Mouse (Mus musculus) lung, postnatal 0 days (tissue): ENCODE data around the gene Stxbp3. TPM values are rescaled to one million over a fixed set of nuclear protein-coding genes. Genes with fewer than 3 reads are reported as not detected.
A peak's percentile ranks its signal among the peaks of the same experiment; 100 is the strongest.
"Not testable (repeated sequence)": the region's sequence is repeated elsewhere in the genome, so short reads cannot be mapped to it uniquely, and the experiment has no call there.

Experiments
- ATAC-seq: fragments of 200-750 bp; cut with Nextera tagmentation; 2 replicates; pipeline ENCODE4 v1.8.0; 2017; ENCODE audit warnings: moderate library complexity
- DNase-seq: peaks from one replicate; pipeline ENCODE4 v3.0.0-alpha.2; 2016; ENCODE audit warnings: low spot score
- H3K27ac ChIP-seq: fragments of 300-500 bp; sonication (generic); 2 replicates; pipeline ENCODE4 v1.5.1; 2014; ENCODE audit warnings: antibody characterized with exemption, mild to moderate bottlenecking, low read length, mixed read lengths
- H3K27me3 ChIP-seq: fragments of 300-500 bp; sonication (generic); replicated peaks from 2 replicates; pipeline ENCODE4 v1.6.1; 2014; ENCODE audit warnings: low read length, mixed read lengths; ENCODE audit not compliant: insufficient read depth
- H3K36me3 ChIP-seq: fragments of 300-500 bp; sonication (generic); 2 replicates; pipeline ENCODE4 v1.6.1; 2014; ENCODE audit warnings: low read length, mixed read lengths; ENCODE audit not compliant: insufficient read depth
- H3K4me1 ChIP-seq: fragments of 300-500 bp; sonication (generic); 2 replicates; pipeline ENCODE4 v1.6.1; 2014; ENCODE audit warnings: antibody characterized with exemption, low read depth, low read length, mixed read lengths; ENCODE audit not compliant: insufficient read depth
- H3K4me2 ChIP-seq: fragments of 300-500 bp; sonication (generic); replicated peaks from 2 replicates; pipeline ENCODE4 v1.6.1; 2014; ENCODE audit warnings: low read depth, mild to moderate bottlenecking, low read length, moderate library complexity, mixed read lengths
- H3K4me3 ChIP-seq: fragments of 300-500 bp; sonication (generic); 2 replicates; pipeline ENCODE4 v1.5.1; 2014; ENCODE audit warnings: low read depth, low read length
- H3K9ac ChIP-seq: fragments of 300-500 bp; sonication (generic); replicated peaks from 2 replicates; pipeline ENCODE4 v1.6.1; 2014; ENCODE audit warnings: low read depth, mild to moderate bottlenecking
- H3K9me3 ChIP-seq: fragments of 300-500 bp; sonication (generic); 2 replicates; pipeline ENCODE4 v1.6.1; 2016; ENCODE audit warnings: low read length, mixed read lengths
- CTCF ChIP-seq: IDR thresholded peaks from 2 replicates; pipeline ENCODE4 v1.5.1; 2016; ENCODE audit warnings: antibody characterized with exemption, mild to moderate bottlenecking
- EP300 ChIP-seq: IDR thresholded peaks from 2 replicates; pipeline ENCODE4 v1.6.1; 2016; ENCODE audit warnings: antibody characterized with exemption, mild to moderate bottlenecking, control low read depth
- whole genome bisulfite sequencing: fragments of 180-500 bp; shearing (Covaris S2); extraction: QIAGEN DNeasy Blood & Tissue Kit; methylation state at CpG from one replicate; pipeline ENCODE4 v1.1.7; 2014; 5-methylcytosine and 5-hydroxymethylcytosine counted together
- polyA plus RNA-seq: library from polyadenylated mRNA; unstranded; fragments of >200 nt; fragmentation: Nextera tagmentation; extraction: Ambion mirVana; gene quantifications from 2 replicates; pipeline ENCODE4 v1.2.1, GENCODE M21; 2015

The Stxbp3 gene
- polyA plus RNA-seq, 1 experiment from 2014 or later, result 58.1 TPM

DNA sequence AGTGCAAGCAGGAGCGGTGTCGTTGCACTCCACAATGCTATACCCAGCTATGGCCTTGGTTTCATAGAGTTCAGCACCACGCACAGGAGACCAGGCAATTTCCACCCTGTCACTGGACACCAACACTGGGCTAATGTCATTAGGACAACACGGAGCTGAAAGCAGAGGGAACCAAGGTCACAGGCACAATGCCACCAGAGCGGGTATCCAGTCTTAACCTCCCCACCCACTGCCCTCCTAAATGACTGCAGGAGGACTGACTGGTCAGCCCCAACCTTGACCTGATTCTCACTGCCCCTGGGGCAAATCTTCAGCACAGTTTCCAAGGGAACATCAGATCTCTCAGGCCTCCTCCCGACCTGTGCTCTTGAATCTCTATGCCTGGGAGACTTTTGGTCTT, 30.3 kb upstream of the Stxbp3 start:
- no peak overlapping the region for H3K4me2 ChIP-seq
- no peaks in the 10 kb centered on the region for H3K9me3 ChIP-seq
- DNase-seq (no peak), ATAC-seq (no peak)
- H3K4me3 ChIP-seq, result no peak overlapping the region
- H3K27me3 ChIP-seq, result no peaks in the 10 kb centered on the region
- TF ChIP-seq CTCF (no peak), EP300 (no peak)
- H3K27ac ChIP-seq, result no peak overlapping the region
- 81% methylated on average over 6 of the region's 6 CpGs for WGBS
- no peak overlapping the region for H3K9ac ChIP-seq
- H3K4me1 ChIP-seq, result no peaks in the 10 kb centered on the region
- no peaks in the 10 kb centered on the region for H3K36me3 ChIP-seq

DNA sequence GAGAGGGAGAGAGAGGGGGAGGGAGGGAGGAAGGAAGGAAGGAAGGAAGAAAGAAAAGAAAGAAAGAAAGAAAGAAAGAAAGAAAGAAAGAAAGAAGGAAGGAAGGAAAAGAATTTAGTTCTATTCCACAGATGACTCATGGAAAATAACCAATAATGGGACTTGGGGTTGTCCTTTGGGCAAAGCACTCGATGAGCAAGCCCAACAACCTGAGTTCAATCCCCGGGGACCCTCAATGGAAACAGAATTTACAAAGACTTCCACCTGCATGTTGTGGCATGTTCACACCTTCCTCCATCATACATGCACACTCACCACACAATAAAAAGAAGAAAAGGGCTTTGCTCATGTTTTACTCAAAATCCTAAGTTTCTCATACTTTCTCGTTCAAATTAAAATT, 27.1 kb upstream of the Stxbp3 start:
- ATAC-seq (no peak), DNase-seq (no peak)
- no peaks in the 10 kb centered on the region for H3K36me3 ChIP-seq

DNA sequence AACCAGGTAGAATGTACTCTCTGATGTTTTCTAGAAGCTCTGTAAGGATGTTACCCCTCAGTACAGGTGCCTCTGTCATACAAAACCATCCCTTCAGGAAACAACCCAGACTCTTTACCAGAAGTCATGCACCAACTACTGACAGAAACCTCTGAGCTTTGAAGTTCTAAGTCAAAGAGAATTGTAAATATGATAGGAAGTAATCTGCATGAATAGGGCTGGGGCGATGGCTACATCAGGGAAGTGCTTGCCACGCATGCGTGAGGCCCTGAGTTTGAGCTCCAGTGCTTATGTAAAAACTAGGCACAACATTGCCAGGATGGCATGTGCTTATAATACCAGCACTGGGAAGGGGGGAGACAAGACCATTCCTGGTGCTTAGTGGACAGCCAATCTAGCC, 25.4 kb upstream of the Stxbp3 start:
- WGBS, result 81% methylated on average over 3 of the region's 3 CpGs
- Histone ChIP-seq H3K4me1 (no peaks in the 10 kb centered on the region), H3K4me2 (no peak overlapping the region), H3K27me3 (no peaks in the 10 kb centered on the region), H3K9me3 (no peaks in the 10 kb centered on the region), H3K4me3 (no peak overlapping the region), H3K9ac (no peak overlapping the region), H3K27ac (no peak overlapping the region), H3K36me3 (no peaks in the 10 kb centered on the region)
- ATAC-seq, result no peak
- TF ChIP-seq EP300, result no peak
- TF ChIP-seq CTCF, result no peak
- DNase-seq, result no peak

More for the DNA sequence above, 27.1 kb upstream of the Stxbp3 start:
- Histone ChIP-seq H3K4me2 (no peak overlapping the region), H3K27ac (no peak overlapping the region), H3K27me3 (no peaks in the 10 kb centered on the region), H3K9ac (no peak overlapping the region), H3K4me1 (no peaks in the 10 kb centered on the region), H3K4me3 (no peak overlapping the region), H3K9me3 (no peaks in the 10 kb centered on the region)
- 86% methylated on average over 3 of the region's 3 CpGs for WGBS
- TF ChIP-seq EP300, result no peak
- no peak for TF ChIP-seq CTCF

DNA sequence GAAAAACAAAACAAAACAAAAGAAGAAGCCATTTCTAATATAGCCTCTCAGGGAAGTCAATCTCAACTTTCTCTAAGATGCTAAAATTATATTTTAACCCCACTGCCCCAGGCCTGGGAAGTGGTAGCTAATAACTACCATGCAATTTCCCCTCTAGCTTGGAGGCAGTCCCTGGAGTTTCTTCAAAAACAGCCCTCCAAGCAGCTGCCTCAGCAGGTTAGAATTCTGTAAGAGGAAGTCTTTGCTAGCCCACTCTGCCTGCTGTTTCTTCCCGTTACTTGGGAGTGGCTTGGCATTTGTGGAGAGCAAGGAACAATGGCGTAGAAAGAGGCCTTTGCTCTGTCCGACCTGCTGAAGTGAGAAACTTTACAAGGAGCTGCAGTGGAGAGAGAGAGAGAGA, 24.8 kb upstream of the Stxbp3 start:
- Histone ChIP-seq H3K36me3 (no peaks in the 10 kb centered on the region), H3K9ac (no peak overlapping the region), H3K27me3 (no peaks in the 10 kb centered on the region), H3K4me3 (no peak overlapping the region), H3K9me3 (no peaks in the 10 kb centered on the region), H3K27ac (no peak overlapping the region), H3K4me1 (no peaks in the 10 kb centered on the region), H3K4me2 (no peak overlapping the region)
- ATAC-seq, result no peak
- no peak for DNase-seq
- TF ChIP-seq CTCF, result no peak
- TF ChIP-seq EP300, result no peak
- WGBS, result 38% methylated on average over 3 of the region's 3 CpGs

DNA sequence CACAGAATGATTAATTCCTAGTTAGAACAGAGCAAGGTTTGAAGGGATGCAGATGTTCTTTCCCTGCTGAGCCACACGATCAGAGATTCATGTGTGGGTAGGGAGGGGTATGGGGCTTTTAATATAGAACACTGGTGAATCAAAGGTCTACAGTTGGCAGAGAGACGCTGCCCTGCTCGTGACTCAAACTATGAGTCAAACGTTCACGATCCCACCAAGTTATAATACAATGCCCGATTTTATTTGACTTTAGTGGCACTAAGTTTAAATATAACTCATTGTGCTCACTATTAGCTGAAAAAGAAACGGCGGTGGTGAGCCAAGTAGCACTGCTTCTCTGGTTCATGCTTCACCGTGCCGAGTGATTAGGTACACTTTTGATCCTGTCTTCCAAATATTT, 22.8 kb upstream of the Stxbp3 start:
- DNase-seq, result no peak
- Histone ChIP-seq H3K4me1 (no peaks in the 10 kb centered on the region), H3K4me2 (no peak overlapping the region), H3K27ac (no peak overlapping the region), H3K4me3 (no peak overlapping the region), H3K36me3 (no peaks in the 10 kb centered on the region), H3K9me3 (no peaks in the 10 kb centered on the region), H3K9ac (no peak overlapping the region), H3K27me3 (no peaks in the 10 kb centered on the region)
- 72% methylated on average over 10 of the region's 10 CpGs for WGBS
- no peak for TF ChIP-seq CTCF
- TF ChIP-seq EP300, result no peak
- no peak for ATAC-seq

DNA sequence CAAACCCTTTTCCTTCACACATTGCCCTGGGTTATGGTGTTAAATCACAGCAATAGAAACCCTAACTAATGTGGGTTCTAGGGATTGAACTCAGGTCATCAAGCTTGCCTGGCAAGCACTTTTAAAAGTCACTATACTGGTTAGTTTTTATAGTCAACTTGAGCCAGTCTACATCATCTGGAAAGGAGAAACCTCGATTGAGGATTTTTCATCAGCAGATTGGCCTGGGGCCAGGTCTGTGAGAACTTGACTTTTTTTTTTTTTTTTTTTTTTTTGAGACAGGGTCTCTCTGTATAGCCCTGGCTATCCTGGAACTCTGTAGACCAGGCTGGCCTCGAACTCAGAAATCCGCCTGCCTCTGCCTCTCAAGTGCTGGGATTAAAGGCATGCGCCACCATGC, 22.0 kb upstream of the Stxbp3 start:
- H3K4me3 ChIP-seq, H3K4me2 ChIP-seq, H3K27me3 ChIP-seq, H3K9ac ChIP-seq, ATAC-seq, DNase-seq, H3K27ac ChIP-seq, H3K4me1 ChIP-seq, H3K36me3 ChIP-seq, H3K9me3 ChIP-seq: not testable (repeated sequence)
- WGBS, result 73% methylated on average over 4 of the region's 4 CpGs

DNA sequence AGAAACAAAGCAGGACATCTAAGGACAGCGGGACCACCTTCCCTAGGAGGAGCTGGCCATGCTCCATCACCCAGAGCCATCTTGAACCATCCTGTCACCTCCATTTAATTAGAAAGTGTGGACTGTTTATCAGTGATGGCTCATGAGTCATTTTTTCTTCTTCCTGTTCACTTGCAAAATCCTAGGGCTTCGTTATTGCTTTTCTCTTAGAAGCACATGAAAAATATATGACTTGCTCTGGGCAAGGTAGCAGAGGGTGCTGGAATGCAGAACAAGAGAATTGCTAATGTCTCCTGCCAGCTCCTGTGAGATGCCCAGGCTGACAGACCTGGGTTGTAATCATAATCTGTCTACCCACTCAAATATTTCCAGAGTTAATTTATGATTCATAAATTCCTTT, 20.5 kb upstream of the Stxbp3 start:
- H3K4me3 ChIP-seq, result no peak overlapping the region
- H3K9ac ChIP-seq, result no peak overlapping the region
- WGBS, result 66% methylated on average over 2 of the region's 2 CpGs
- H3K4me1 ChIP-seq, result peaks cover 6% of the 10 kb centered on the region; the same call in 1 of the 2 replicates
- H3K4me2 ChIP-seq, result no peak overlapping the region
- TF ChIP-seq EP300 (0 out of 2 replicates have a peak, but pooled peaks have one; percentile 15), CTCF (no peak)
- H3K27me3 ChIP-seq, result no peaks in the 10 kb centered on the region
- H3K27ac ChIP-seq, result no peak overlapping the region
- no peaks in the 10 kb centered on the region for H3K9me3 ChIP-seq
- ATAC-seq (no peak), DNase-seq (no peak)
- H3K36me3 ChIP-seq, result no peaks in the 10 kb centered on the region
